Mouse (Mus musculus) liver, postnatal 0 days (tissue): ENCODE results near the gene Fosb.

Experiments
- CTCF ChIP-seq: sonication (generic); IDR thresholded peaks from 2 replicates; pipeline ENCODE4 v1.5.1; 2016; ENCODE audit warnings: antibody characterized with exemption, low read depth
- EP300 ChIP-seq: IDR thresholded peaks from 2 replicates; pipeline ENCODE4 v1.6.1; 2016; ENCODE audit warnings: antibody characterized with exemption, low read depth, mild to moderate bottlenecking

GRCm38 (mm10) chr7:19305796-19306765, 3.8 kb downstream of the Fosb start:
- TF ChIP-seq CTCF (no peak), EP300 (no peak)
